Mouse (Mus musculus) retina, adult 2 months (tissue): Measurements from ENCODE around the gene Rad51.

Experiments used
- DNase-seq: peaks from one replicate; pipeline ENCODE4 v3.0.0-alpha.2; 2012; ENCODE audit warnings: low read depth, low spot score

Gene Rad51

GRCm38 (mm10) chr2:119163999-119164398 lies 51.4 kb downstream of the Rad51 start:
- DNase-seq: no peak

DNA sequence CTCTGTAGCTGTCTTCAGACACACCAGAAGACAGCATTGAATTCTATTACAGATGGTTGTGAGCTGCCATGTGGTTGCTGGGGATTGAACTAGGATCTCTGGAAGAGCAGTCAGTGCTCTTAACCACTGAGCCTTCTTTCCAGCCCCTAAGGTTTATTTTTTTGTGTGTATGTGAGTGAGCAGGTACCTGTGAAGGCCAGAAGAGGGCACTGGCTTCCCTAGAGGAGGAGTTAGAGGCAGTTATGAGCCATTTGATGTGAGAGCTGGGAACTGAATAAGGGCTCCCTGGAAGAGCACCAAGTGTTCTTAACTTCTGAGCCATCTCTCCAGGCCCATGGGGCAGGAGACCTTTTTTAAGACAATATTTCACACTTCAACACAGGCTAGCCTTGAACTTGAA lies 52.8 kb downstream of the Rad51 start:
- DNase-seq: no peak

DNA sequence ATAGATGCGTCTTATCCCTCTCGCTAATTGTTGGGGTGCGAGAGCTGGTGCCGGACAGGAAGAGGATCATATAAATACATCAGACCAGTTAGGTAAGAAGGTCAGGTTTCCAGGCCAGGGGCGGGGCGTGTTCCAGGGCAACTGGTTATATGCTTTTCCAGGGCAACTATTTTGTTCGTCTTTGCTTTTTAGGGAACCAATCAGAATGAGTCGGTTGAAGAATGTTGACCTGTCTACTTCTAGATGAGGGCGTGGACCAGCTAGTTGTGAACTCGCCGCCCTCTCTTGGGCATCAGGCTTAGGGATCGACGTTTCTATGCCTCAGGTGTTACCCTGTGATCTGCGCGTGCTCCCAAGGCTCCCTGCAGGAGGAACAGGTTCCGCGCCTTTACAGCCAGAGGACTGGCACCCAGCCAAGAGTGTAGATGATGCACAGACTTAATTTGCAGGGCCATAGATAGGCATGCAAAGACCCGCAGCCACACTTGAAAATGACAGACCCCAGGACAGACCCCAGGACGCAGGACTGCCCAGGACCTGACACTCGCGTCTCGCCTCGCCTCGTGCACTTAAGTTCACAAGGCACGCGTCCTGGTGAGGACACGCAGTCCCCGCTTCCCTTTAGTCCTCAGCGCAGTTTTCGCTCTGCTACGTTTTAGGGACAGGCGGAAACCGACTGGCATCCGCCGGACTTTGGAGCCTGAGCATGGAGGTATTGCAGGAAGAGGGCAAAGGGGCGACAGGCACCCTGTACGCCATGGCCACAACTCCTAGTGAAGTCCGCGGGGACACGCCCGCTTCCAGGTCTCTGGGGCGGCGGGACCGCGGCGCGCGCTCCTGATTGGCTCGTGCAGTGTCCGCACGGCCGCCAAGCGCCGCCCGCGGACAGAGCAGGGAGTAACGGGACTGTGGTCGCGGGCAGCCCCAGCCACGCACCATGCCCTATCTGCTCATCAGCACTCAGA lies 54.6 kb downstream of the Rad51 start, which contains the start of gene Gchfr:
Gene Gchfr, plus strand, starts transcription at position 873 of the 965 bp plus-strand sequence.
- peak; percentile 32 for DNase-seq

DNA sequence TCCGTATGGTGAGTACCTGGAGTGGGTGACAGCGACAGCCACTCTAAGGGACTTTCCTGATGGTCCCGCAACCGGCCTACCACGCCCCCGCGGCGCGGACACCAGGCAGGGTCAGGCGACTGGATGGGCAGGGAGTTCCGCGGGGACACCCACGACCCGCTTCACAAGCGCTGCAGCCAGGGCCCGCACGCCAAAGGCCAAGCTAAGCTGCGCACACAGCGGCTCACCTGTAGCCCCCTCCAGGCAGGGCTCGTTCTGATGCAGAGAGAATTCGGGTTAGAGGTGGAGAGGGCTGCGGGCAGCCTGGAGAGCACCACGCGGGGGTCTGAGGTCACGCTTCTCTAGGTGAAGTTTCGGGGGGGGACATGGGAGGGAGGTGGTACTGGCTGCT lies 55.3 kb downstream of the Rad51 start:
- no peak for DNase-seq

- DNase-seq: no peak
Measured at GRCm38 (mm10) chr2:119170282-119170681, 57.7 kb downstream of the Rad51 start.

GRCm38 (mm10) chr2:119171574-119171973 lies 59.0 kb downstream of the Rad51 start:
- no peak for DNase-seq

GRCm38 (mm10) chr2:119172446-119172845 lies 59.9 kb downstream of the Rad51 start:
- DNase-seq: no peak

GRCm38 (mm10) chr2:119172862-119173576 lies 60.4 kb downstream of the Rad51 start:
- no peak for DNase-seq

- no peak for DNase-seq
Measured at GRCm38 (mm10) chr2:119173991-119174651, 61.5 kb downstream of the Rad51 start, which contains the start of gene Gm14137. Gene Gm14137, plus strand, starts transcription at chr2:119174509.

GRCm38 (mm10) chr2:119174866-119175265 lies 62.3 kb downstream of the Rad51 start:
- DNase-seq: no peak

- no peak for DNase-seq
Measured at GRCm38 (mm10) chr2:119175614-119176013, 63.0 kb downstream of the Rad51 start.

- no peak for DNase-seq
Measured at GRCm38 (mm10) chr2:119176761-119177160, 64.2 kb downstream of the Rad51 start.

DNA sequence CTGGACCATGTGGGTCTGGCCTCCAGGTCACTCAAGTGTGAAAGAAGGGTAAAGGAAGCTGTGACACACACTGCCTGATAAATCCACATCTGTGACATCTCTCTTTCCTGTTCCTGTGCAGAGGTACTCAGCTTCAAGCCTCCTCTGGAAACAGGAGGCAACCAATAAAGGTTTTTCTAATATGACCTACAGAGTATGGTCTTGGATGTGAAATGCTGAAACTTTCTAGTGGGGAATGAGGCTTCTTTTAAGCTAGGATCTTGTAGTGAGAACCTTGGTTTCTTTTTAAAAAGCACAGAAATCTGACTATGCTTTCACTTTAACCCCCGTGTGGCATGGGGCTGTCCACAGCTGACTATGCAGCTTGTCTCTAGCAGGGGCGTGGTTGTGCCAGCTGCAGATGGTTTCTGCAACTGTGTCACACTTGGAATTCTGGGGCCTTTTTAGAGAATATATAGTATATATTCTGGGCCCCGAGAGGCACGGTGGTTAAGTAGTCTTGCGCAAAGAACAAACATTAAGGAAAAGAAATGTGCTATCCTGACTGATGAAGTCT lies 64.9 kb downstream of the Rad51 start:
- no peak for DNase-seq

- no peak for DNase-seq
Measured at GRCm38 (mm10) chr2:119182914-119183313, 70.3 kb downstream of the Rad51 start.

GRCm38 (mm10) chr2:119189029-119189710 lies 76.6 kb downstream of the Rad51 start:
- DNase-seq: peak; percentile 66

DNA sequence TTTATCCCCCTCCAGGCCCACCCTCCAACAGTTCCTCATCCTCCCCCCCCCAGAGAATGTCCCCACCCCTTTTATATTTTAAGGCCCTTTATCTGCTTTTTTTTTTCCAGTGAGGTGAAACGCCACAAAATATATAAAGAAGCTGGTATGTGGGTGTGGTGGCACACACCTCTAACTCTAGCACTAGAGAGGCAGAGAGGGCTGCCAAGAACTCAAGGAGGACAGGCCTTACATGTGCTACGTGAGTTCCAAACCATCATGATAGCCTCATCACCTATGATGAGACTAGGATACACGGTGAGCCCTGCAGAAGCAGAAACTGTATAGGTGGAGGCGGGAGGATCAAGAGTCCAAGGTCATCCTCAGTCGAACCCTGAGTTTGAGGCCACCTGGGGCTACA lies 78.4 kb downstream of the Rad51 start:
- DNase-seq: no peak

- no peak for DNase-seq
Measured at GRCm38 (mm10) chr2:119194140-119194539, 81.5 kb downstream of the Rad51 start.

- no peak for DNase-seq
Measured at GRCm38 (mm10) chr2:119196316-119197108, 83.9 kb downstream of the Rad51 start.
